Mouse (Mus musculus): ENCODE data around the gene Pced1a. TPM values are rescaled to one million over a fixed set of nuclear protein-coding genes. Genes with fewer than 3 reads are reported as not detected.

Gene Pced1a
- polyA plus RNA-seq, 1 experiment from 2014 or later, result 14.3 TPM

DNA sequence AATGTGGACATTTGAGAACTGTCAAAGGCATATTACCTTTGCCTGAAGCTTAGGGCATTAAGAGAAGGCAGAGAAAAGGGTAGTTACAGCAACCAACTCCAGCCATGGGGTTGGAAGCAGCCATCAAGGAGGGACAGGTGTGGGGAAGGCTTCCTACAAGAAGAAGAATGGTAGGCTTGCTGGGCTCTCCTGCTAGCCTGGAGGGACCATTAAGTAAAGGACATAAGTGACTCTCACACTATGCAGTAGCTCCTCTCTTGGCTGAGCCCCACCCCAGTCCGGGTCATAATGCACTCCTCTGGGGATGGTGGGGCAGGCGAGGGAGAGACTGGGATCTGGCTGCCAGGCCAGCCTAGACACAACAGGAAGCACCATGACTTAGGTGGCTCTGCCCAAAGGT, 18.3 kb downstream of the Pced1a start, which contains the start of gene Tmem239:
Gene Tmem239, plus strand, starts transcription at position 301 of the 400 bp plus-strand sequence.
- no peak within 1 kb of the TSS for H3K27ac ChIP-seq (replicated peaks)
- H3K9me3 ChIP-seq (replicated peaks), result no peaks in the 10 kb centered on the region
- no peaks in the 10 kb centered on the region for H3K36me3 ChIP-seq
- no peak within 1 kb of the TSS for H3K4me2 ChIP-seq
- H3K4me1 ChIP-seq, result no peaks in the 10 kb centered on the region
- no peak within 1 kb of the TSS for H3K9ac ChIP-seq (replicated peaks)
- ATAC-seq (ENCODE audit: low FRiP score), result no peak
- H3K4me3 ChIP-seq (replicated peaks), result no peak within 1 kb of the TSS
- H3K27me3 ChIP-seq (replicated peaks), result no peaks in the 10 kb centered on the region
- 83% methylated on average over 1 of the region's 2 CpGs for WGBS

DNA sequence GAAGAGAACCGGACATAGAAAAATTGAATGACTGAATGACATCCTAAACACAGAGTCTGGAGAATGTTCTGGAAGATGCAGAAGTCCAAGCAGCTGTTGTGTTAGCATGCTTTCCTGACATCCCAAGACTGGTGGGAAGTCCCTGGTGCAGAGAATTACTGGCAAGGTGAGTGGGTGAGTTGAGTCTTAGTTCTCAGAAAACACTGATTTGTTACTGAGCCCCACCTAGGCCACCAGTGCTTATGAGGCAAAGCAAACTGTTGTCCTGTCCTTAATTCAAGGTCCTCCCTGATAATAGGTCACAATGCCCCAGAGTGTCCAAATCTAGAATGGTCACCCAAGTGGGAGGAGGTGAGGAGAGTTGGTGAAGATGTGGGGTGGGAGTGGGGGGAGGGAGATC, 19.6 kb downstream of the Pced1a start, which contains the start of the genes Gm28372 and 1700020A23Rik:
Gene Gm28372, plus strand, starts transcription at position 301 of the 400 bp plus-strand sequence.
Gene 1700020A23Rik, plus strand, starts transcription at position 321 of the 400 bp plus-strand sequence.
- no peak within 1 kb of the TSS for H3K27ac ChIP-seq (replicated peaks)
- H3K4me1 ChIP-seq, result no peaks in the 10 kb centered on the region
- WGBS, result 94% methylated on average over 1 of the region's 1 CpGs
- H3K4me3 ChIP-seq (replicated peaks), result no peak within 1 kb of the TSS
- H3K9me3 ChIP-seq (replicated peaks), result no peaks in the 10 kb centered on the region
- H3K9ac ChIP-seq (replicated peaks), result no peak within 1 kb of the TSS
- no peak for ATAC-seq (ENCODE audit: low FRiP score)
- no peaks in the 10 kb centered on the region for H3K27me3 ChIP-seq (replicated peaks)
- no peaks in the 10 kb centered on the region for H3K36me3 ChIP-seq
- H3K4me2 ChIP-seq, result no peak within 1 kb of the TSS

DNA sequence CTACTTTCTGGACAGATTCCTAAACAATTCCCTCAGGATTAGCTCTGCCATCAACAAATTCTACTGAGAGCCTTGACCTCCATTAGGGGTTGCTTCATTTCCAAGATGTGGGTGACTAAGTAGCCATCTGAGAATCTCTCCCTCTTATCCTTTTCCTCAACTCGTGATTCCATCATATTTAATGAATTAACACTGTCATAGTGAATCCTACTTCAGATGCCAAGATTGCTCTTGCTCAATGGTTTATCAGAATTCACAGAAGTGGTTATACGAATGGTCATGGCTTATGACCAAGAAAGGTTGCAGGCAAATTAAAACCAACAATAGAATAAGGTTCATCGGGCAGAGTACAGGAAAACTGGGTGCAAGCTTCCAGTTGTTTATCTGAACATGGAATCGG, 22.6 kb downstream of the Pced1a start:
- Histone ChIP-seq H3K4me1 (peaks cover 14% of the 10 kb centered on the region), H3K4me3 (replicated peaks) (no peak overlapping the region), H3K27me3 (replicated peaks) (peaks cover 12% of the 10 kb centered on the region), H3K4me2 (no peak overlapping the region), H3K9ac (replicated peaks) (no peak overlapping the region), H3K9me3 (replicated peaks) (no peaks in the 10 kb centered on the region), H3K27ac (replicated peaks) (no peak overlapping the region), H3K36me3 (no peaks in the 10 kb centered on the region)
- 87% methylated on average over 4 of the region's 4 CpGs for WGBS
- no peak for ATAC-seq (ENCODE audit: low FRiP score)

DNA sequence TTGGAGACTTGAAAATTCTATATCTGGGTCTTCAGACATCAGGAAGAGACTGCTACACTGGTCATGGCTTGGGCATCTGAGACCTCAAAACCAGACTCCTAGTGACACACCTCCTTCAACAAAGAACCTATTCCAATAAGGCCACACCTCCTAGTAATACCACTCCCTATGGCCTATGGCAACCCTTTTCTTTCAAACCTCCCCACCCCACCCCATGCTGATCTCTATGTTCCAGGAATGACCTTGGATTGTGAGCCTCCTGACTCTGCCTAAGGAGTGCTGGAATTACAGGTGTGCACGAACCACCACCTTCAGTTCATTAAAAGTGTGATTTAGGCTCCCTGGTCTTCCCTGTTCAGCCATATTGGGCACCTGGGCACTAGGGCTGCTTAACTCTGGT, 24.5 kb downstream of the Pced1a start:
- Histone ChIP-seq H3K4me1 (peaks cover 19% of the 10 kb centered on the region), H3K27ac (replicated peaks) (no peak overlapping the region), H3K9me3 (replicated peaks) (no peaks in the 10 kb centered on the region), H3K36me3 (no peaks in the 10 kb centered on the region), H3K27me3 (replicated peaks) (peaks cover 12% of the 10 kb centered on the region), H3K9ac (replicated peaks) (no peak overlapping the region), H3K4me2 (no peak overlapping the region), H3K4me3 (replicated peaks) (no peak overlapping the region)
- no peak for ATAC-seq (ENCODE audit: low FRiP score)
- WGBS, result 97% methylated on average over 1 of the region's 1 CpGs

DNA sequence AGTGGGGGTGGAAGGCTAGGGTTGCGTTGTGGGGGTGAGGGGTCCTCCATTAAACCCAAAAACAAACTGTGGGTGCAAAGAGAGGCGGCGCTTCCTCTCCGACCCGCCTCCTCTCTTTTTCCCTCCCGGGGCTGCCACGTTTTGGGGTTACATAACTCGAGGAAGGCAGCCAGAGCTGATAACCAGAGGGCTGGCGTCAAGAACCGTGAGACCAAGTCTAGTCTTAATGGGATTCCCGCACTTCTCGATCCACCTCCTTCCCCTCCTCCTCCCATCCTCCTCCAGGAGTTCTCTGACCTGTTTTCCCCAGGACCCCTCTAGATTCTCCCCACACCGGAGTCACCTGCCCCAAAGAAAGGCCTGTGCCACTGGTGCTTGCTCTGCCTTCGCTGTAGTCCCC, 26.4 kb downstream of the Pced1a start:
- 25% methylated on average over 14 of the region's 14 CpGs for WGBS
- H3K36me3 ChIP-seq, result 0 out of 2 replicates have a peak, but pooled peaks cover 4% of the 10 kb centered on the region
- no peak overlapping the region for H3K27ac ChIP-seq (replicated peaks)
- H3K4me3 ChIP-seq (replicated peaks), result peak overlapping the region; percentile 51
- H3K4me1 ChIP-seq, result peaks cover 19% of the 10 kb centered on the region
- H3K27me3 ChIP-seq (replicated peaks), result peaks cover 12% of the 10 kb centered on the region
- no peak for ATAC-seq (ENCODE audit: low FRiP score)
- no peaks in the 10 kb centered on the region for H3K9me3 ChIP-seq (replicated peaks)
- H3K4me2 ChIP-seq, result peak overlapping the region; percentile 95
- no peak overlapping the region for H3K9ac ChIP-seq (replicated peaks)

DNA sequence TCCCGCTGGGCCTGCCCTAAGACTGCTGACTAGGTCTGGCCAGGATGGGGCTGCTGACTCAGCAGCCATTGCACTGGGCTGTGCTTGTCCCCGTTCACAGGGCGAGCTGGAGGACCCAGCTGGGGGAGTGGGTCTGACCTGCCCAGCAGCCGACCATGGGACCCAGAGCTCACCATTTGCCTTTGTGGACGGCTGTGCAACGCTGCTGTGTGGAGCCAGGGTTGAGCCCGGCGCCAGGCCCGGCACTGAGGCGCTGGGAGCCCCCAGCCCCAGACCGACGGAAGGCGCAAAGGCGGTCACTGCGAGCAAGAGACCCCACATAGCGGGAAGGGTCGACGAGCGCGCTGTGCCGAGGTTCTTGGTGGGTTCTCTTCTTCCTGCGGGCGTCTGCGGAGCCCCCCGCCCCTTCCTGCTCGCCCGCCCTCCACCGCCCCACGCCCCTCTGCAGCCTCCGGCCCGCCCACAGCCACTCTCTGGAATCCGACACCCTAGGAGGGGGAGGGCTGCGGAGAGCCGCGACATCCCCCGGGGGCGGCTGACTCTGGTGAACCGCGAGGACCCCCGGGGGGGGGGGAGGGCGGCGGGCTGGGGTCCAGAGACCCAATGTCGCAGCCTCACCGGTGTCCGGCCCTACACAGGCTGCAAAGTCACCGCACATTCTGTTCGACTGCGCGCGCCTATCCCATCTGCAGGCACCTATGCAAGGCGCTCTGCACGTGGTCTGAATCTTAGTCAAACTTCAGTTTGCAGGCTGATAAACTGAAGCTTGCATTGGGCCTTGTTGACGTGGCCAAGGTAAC, 27.1 kb downstream of the Pced1a start, which contains the start of gene Cpxm1:
Gene Cpxm1, minus strand, starts transcription at position 389 of the 800 bp plus-strand sequence.
- H3K9ac ChIP-seq (replicated peaks), result peak within 1 kb of the TSS; percentile 59
- no peak within 1 kb of the TSS for H3K27ac ChIP-seq (replicated peaks)
- H3K27me3 ChIP-seq (replicated peaks), result peaks cover 12% of the 10 kb centered on the region
- peak within 1 kb of the TSS; percentile 95 for H3K4me2 ChIP-seq
- H3K4me1 ChIP-seq, result peaks cover 19% of the 10 kb centered on the region
- 1% methylated on average over 43 of the region's 53 CpGs for WGBS
- peaks cover 9% of the 10 kb centered on the region for H3K36me3 ChIP-seq
- peak within 1 kb of the TSS; percentile 51 for H3K4me3 ChIP-seq (replicated peaks)
- H3K9me3 ChIP-seq (replicated peaks), result no peaks in the 10 kb centered on the region
- ATAC-seq (ENCODE audit: low FRiP score), result peak; percentile 88

DNA sequence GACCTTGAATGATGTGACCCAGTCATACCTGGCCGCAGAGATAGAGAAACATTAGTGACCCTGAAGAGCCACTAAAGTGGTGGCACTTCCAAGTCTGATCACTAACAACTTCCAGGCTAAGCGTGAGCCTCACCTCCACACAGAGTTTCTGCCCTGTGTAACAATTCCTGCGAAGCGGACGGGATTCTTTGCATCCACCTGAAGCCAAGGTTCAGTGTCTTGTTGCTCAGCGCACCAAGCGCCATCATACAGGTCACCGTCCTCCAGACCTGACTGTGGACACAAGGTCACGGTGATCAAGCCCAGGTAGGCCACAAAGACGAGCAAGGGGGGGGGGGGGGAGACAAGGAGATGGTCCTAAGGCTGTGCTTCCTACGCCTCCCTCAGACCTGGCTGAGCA, 28.8 kb downstream of the Pced1a start:
- no peak overlapping the region for H3K4me2 ChIP-seq
- peaks cover 19% of the 10 kb centered on the region for H3K4me1 ChIP-seq
- H3K27me3 ChIP-seq (replicated peaks), result peaks cover 12% of the 10 kb centered on the region
- WGBS, result 95% methylated on average over 11 of the region's 11 CpGs
- no peak for ATAC-seq (ENCODE audit: low FRiP score)
- H3K4me3 ChIP-seq (replicated peaks), result no peak overlapping the region
- no peaks in the 10 kb centered on the region for H3K9me3 ChIP-seq (replicated peaks)
- peaks cover 13% of the 10 kb centered on the region for H3K36me3 ChIP-seq
- no peak overlapping the region for H3K9ac ChIP-seq (replicated peaks)
- H3K27ac ChIP-seq (replicated peaks), result no peak overlapping the region

DNA sequence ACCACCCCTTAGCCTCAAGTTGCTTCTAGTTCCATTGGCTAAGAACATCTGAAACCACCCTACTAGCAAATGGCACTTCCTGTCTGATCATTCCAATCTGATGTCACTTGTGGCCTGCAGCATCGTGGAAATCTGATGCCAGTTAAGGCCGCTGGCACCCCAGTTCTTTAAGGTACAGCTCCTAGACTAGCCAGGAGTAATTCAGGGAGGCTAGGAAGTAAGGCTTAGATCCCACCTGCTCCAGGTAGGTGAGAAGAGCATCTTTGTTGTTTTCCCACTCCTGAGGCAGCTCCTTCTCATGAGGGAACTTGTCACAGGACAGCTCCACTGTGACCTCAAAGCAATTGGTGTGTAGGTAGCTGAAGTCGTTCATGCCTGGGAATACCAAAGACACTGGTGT, 31.7 kb downstream of the Pced1a start:
- H3K4me2 ChIP-seq, result no peak overlapping the region
- ATAC-seq (ENCODE audit: low FRiP score), result no peak
- no peak overlapping the region for H3K4me3 ChIP-seq (replicated peaks)
- H3K27me3 ChIP-seq (replicated peaks), result peaks cover 1% of the 10 kb centered on the region; the same call in 1 of the 2 replicates
- peaks cover 16% of the 10 kb centered on the region for H3K36me3 ChIP-seq
- peaks cover 14% of the 10 kb centered on the region for H3K4me1 ChIP-seq
- no peaks in the 10 kb centered on the region for H3K9me3 ChIP-seq (replicated peaks)
- 90% methylated on average over 3 of the region's 3 CpGs for WGBS
- H3K27ac ChIP-seq (replicated peaks), result no peak overlapping the region
- H3K9ac ChIP-seq (replicated peaks), result no peak overlapping the region

DNA sequence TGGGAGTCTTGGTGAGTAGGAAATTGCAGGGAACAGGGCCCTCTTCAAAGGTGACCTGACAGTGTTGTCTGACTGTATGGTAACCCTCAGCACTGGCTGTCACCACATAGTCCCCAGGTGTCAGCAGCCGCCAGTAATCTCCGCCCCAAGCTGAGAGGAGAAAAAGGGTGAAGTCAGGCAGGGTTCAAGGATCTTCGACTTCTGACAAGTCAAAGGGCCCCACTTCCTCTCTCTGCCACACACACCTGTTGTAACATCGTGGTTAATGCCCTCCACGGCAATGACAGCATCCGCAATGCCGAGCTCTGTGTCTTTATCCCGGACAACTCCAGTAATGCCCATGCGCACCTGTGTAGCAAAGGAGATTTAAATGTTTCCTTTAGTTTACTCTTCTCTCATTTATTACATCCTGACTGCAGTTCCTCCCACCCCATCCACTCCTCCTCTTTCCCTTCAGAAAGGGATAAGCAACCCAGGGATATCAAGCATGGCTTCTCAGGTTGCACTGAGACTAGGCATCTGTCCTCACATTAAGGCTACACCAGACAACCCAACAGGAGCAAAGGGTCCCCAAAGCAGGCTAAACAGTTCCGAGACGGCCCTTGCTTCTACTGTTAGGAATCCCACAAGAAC, 33.4 kb downstream of the Pced1a start:
- Histone ChIP-seq H3K4me3 (replicated peaks) (no peak overlapping the region), H3K27ac (replicated peaks) (no peak overlapping the region), H3K4me2 (no peak overlapping the region), H3K27me3 (replicated peaks) (0 out of 2 replicates have a peak, but pooled peaks cover 3% of the 10 kb centered on the region), H3K9ac (replicated peaks) (no peak overlapping the region), H3K9me3 (replicated peaks) (no peaks in the 10 kb centered on the region), H3K4me1 (no peaks in the 10 kb centered on the region), H3K36me3 (peaks cover 16% of the 10 kb centered on the region)
- ATAC-seq (ENCODE audit: low FRiP score), result no peak
- 86% methylated on average over 11 of the region's 11 CpGs for WGBS

DNA sequence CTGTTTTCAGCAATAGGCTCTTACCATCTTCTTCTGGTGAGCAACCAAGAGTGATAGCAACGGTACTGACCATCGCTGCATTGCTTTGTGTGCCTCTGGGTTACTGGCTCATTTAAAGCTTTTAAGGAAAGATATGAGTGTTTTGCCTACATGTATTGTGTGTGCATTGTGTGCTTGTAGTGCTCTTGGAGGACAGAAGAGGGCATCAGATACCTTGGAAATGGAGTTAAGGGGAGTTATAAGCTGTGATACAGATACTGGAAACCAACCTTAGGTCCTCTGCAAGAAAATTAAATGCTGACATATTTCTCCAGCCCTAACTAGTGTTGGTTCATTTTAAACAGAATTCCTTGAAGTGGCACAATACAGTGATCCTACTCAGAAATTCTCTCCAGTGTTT, 35.7 kb downstream of the Pced1a start:
- Histone ChIP-seq H3K4me3 (replicated peaks) (no peak overlapping the region), H3K9me3 (replicated peaks) (no peaks in the 10 kb centered on the region), H3K9ac (replicated peaks) (no peak overlapping the region), H3K27ac (replicated peaks) (no peak overlapping the region), H3K4me1 (no peaks in the 10 kb centered on the region), H3K27me3 (replicated peaks) (0 out of 2 replicates have a peak, but pooled peaks cover 3% of the 10 kb centered on the region), H3K4me2 (no peak overlapping the region), H3K36me3 (peaks cover 16% of the 10 kb centered on the region)
- 81% methylated on average over 2 of the region's 2 CpGs for WGBS
- ATAC-seq (ENCODE audit: low FRiP score), result no peak

DNA sequence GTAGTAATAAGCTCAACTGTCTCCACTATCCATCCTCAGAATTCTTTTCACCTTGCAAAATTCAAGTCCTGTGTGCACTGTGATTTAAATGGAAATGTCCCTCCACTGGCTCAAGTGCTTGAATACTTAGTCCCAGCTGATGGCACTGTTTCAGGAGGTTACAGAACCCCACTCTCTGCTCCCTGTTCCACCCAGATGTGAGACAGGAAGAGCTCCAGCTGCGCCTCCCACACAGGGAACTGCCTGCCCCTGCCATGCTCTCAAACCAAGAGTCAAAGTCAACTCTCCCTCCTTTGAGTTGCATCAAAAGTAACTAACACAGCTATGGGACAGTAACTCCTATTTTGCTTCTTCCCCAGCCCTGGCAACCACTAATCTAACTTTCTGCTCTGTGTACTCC, 38.3 kb downstream of the Pced1a start:
- no peak for ATAC-seq (ENCODE audit: low FRiP score)
- Histone ChIP-seq H3K27ac (replicated peaks) (no peak overlapping the region), H3K4me1 (no peaks in the 10 kb centered on the region), H3K4me3 (replicated peaks) (no peak overlapping the region), H3K9me3 (replicated peaks) (no peaks in the 10 kb centered on the region), H3K36me3 (peaks cover 5% of the 10 kb centered on the region; the same call in 1 of the 2 replicates), H3K4me2 (no peak overlapping the region), H3K27me3 (replicated peaks) (0 out of 2 replicates have a peak, but pooled peaks cover 3% of the 10 kb centered on the region), H3K9ac (replicated peaks) (no peak overlapping the region)
- WGBS, result 82% methylated on average over 1 of the region's 1 CpGs

DNA sequence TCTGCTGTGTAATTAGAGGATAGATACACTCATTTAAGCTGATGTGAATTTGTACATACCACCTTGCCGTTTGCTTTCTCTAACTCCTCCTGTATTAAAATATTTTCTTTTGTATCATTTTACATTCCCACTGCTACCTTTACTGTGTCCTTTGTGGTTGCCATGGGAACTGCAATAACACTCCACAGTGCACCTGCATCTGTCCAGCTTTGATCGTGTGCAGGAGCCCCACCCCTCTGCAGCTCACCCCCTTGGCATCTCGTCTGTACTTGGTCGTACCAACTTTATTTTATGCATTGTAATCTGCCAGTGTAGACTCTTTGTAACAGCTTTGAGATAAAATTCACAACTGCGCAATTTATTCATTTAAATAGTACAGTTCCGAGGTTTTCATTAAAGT, 40.6 kb downstream of the Pced1a start:
- H3K4me2 ChIP-seq, result no peak overlapping the region
- H3K9ac ChIP-seq (replicated peaks), result no peak overlapping the region
- no peaks in the 10 kb centered on the region for H3K9me3 ChIP-seq (replicated peaks)
- H3K4me1 ChIP-seq, result no peaks in the 10 kb centered on the region
- no peak overlapping the region for H3K4me3 ChIP-seq (replicated peaks)
- ATAC-seq (ENCODE audit: low FRiP score), result no peak
- no peaks in the 10 kb centered on the region for H3K36me3 ChIP-seq
- 66% methylated on average over 6 of the region's 6 CpGs for WGBS
- no peak overlapping the region for H3K27ac ChIP-seq (replicated peaks)
- 0 out of 2 replicates have a peak, but pooled peaks cover 3% of the 10 kb centered on the region for H3K27me3 ChIP-seq (replicated peaks)

Measured in neural tube, embryonic 15.5 days (tissue).